Mouse (Mus musculus): ENCODE data around the gene Uck1.

- TF ChIP-seq GATA1 (IDR thresholded peaks at IDR 0.05; ENCODE audit: borderline replicate concordance, low read length): no peak
- TF ChIP-seq FLI1 (IDR thresholded peaks at IDR 0.05; ENCODE audit: low read length): no peak
These were observed 22.3 kb upstream of the Uck1 start for GRCm38 (mm10) chr2:32282289-32282688.

All from megakaryocyte, embryonic 14.5 days (primary cell).